Mouse (Mus musculus): ENCODE results near the gene Spata13.

The Spata13 gene

GRCm38 (mm10) chr14:60721938-60722337 lies 88.1 kb downstream of the Spata13 start:
- DNase-seq = no peak

GRCm38 (mm10) chr14:60726091-60726490 lies 92.3 kb downstream of the Spata13 start:
- no peak for DNase-seq

- DNase-seq = no peak
Measured at GRCm38 (mm10) chr14:60727130-60727529, 93.3 kb downstream of the Spata13 start.

- DNase-seq = no peak
Measured at GRCm38 (mm10) chr14:60732081-60732480, 98.3 kb downstream of the Spata13 start.

- no peak for DNase-seq
Measured at GRCm38 (mm10) chr14:60732787-60733186, 99.0 kb downstream of the Spata13 start.

GRCm38 (mm10) chr14:60733706-60734105 lies 99.9 kb downstream of the Spata13 start:
- no peak for DNase-seq

GRCm38 (mm10) chr14:60735206-60735605 lies 101.4 kb downstream of the Spata13 start:
- DNase-seq = no peak

- no peak for DNase-seq
Measured at GRCm38 (mm10) chr14:60735848-60736547, 102.2 kb downstream of the Spata13 start.

GRCm38 (mm10) chr14:60736591-60737192 lies 102.9 kb downstream of the Spata13 start:
- no peak for DNase-seq

- no peak for DNase-seq
Measured at GRCm38 (mm10) chr14:60737202-60737611, 103.4 kb downstream of the Spata13 start.

GRCm38 (mm10) chr14:60738434-60738938 lies 104.7 kb downstream of the Spata13 start:
- no peak for DNase-seq

- DNase-seq = no peak
Measured at GRCm38 (mm10) chr14:60739155-60739554, 105.4 kb downstream of the Spata13 start.

- peak; percentile 30 for DNase-seq
Measured at GRCm38 (mm10) chr14:60739616-60740015, 105.8 kb downstream of the Spata13 start.

- DNase-seq = no peak
Measured at GRCm38 (mm10) chr14:60740507-60740906, 106.7 kb downstream of the Spata13 start.

GRCm38 (mm10) chr14:60741033-60741432 lies 107.2 kb downstream of the Spata13 start:
- no peak for DNase-seq

GRCm38 (mm10) chr14:60741490-60741981 lies 107.7 kb downstream of the Spata13 start:
- DNase-seq = peak; percentile 75

GRCm38 (mm10) chr14:60743681-60744080 lies 109.9 kb downstream of the Spata13 start:
- DNase-seq = no peak

GRCm38 (mm10) chr14:60745201-60745600 lies 111.4 kb downstream of the Spata13 start:
- no peak for DNase-seq

- no peak for DNase-seq
Measured at GRCm38 (mm10) chr14:60746141-60746540, 112.3 kb downstream of the Spata13 start.

GRCm38 (mm10) chr14:60747154-60747870 lies 113.5 kb downstream of the Spata13 start:
- no peak for DNase-seq

- no peak for DNase-seq
Measured at GRCm38 (mm10) chr14:60749880-60750279, 116.1 kb downstream of the Spata13 start.

GRCm38 (mm10) chr14:60751581-60751980 lies 117.8 kb downstream of the Spata13 start:
- DNase-seq = no peak

Measured in cerebellum, adult 11 months (tissue).